Mouse (Mus musculus): Measurements from ENCODE around the gene Nell2. TPM values are rescaled to one million over a fixed set of nuclear protein-coding genes. Genes with fewer than 3 reads are reported as not detected.

The Nell2 gene
- polyA plus RNA-seq, 1 experiment from 2014 or later, result 35.8 TPM

GRCm38 (mm10) chr15:95460041-95460566 is 68.3 kb downstream of the Nell2 start:
- no peak overlapping the region for H3K4me3 ChIP-seq
- H3K9me3 ChIP-seq, result no peaks in the 10 kb centered on the region
- DNase-seq (ENCODE audit: extremely low spot score, low spot score), result no peak
- H3K27ac ChIP-seq, result no peak overlapping the region
- H3K36me3 ChIP-seq (replicated peaks), result no peaks in the 10 kb centered on the region
- no peaks in the 10 kb centered on the region for H3K27me3 ChIP-seq (ENCODE audit: poor library complexity, severe bottlenecking)
- 92% methylated on average over 4 of the region's 4 CpGs for WGBS
- H3K4me1 ChIP-seq, result 0 out of 2 replicates have a peak, but pooled peaks cover 3% of the 10 kb centered on the region

GRCm38 (mm10) chr15:95444586-95444985 is 83.8 kb downstream of the Nell2 start:
- Histone ChIP-seq H3K36me3 (replicated peaks) (no peaks in the 10 kb centered on the region; the same call in 1 of the 2 replicates), H3K4me1 (0 out of 2 replicates have a peak, but pooled peaks cover 3% of the 10 kb centered on the region), H3K9me3 (no peaks in the 10 kb centered on the region), H3K4me3 (no peak overlapping the region), H3K27me3 (ENCODE audit: poor library complexity, severe bottlenecking) (no peaks in the 10 kb centered on the region), H3K27ac (no peak overlapping the region)
- no peak for DNase-seq (ENCODE audit: extremely low spot score, low spot score)
- 88% methylated on average over 11 of the region's 11 CpGs for WGBS

- Histone ChIP-seq H3K4me3 (no peak overlapping the region), H3K27me3 (ENCODE audit: poor library complexity, severe bottlenecking) (no peaks in the 10 kb centered on the region), H3K4me1 (no peaks in the 10 kb centered on the region), H3K9me3 (no peaks in the 10 kb centered on the region), H3K36me3 (replicated peaks) (peaks cover 10% of the 10 kb centered on the region), H3K27ac (no peak overlapping the region)
- WGBS, result 94% methylated on average over 4 of the region's 4 CpGs
- no peak for DNase-seq (ENCODE audit: extremely low spot score, low spot score)
Observed at GRCm38 (mm10) chr15:95437740-95438139, 90.6 kb downstream of the Nell2 start.

- no peak for DNase-seq (ENCODE audit: extremely low spot score, low spot score)
- Histone ChIP-seq H3K4me1 (no peaks in the 10 kb centered on the region), H3K9me3 (no peaks in the 10 kb centered on the region), H3K36me3 (replicated peaks) (peaks cover 16% of the 10 kb centered on the region), H3K27ac (no peak overlapping the region), H3K27me3 (ENCODE audit: poor library complexity, severe bottlenecking) (no peaks in the 10 kb centered on the region), H3K4me3 (no peak overlapping the region)
- WGBS, result 87% methylated on average over 1 of the region's 1 CpGs
Observed at GRCm38 (mm10) chr15:95436261-95436660, 92.1 kb downstream of the Nell2 start.

GRCm38 (mm10) chr15:95431156-95431799 is 97.1 kb downstream of the Nell2 start:
- Histone ChIP-seq H3K4me1 (peaks cover 23% of the 10 kb centered on the region), H3K9me3 (no peaks in the 10 kb centered on the region), H3K27ac (no peak overlapping the region), H3K36me3 (replicated peaks) (peaks cover 16% of the 10 kb centered on the region), H3K27me3 (ENCODE audit: poor library complexity, severe bottlenecking) (no peaks in the 10 kb centered on the region), H3K4me3 (no peak overlapping the region)
- WGBS, result 83% methylated on average over 13 of the region's 13 CpGs
- no peak for DNase-seq (ENCODE audit: extremely low spot score, low spot score)

GRCm38 (mm10) chr15:95430000-95430399 is 98.4 kb downstream of the Nell2 start:
- H3K27me3 ChIP-seq (ENCODE audit: poor library complexity, severe bottlenecking), result 0 out of 2 replicates have a peak, but pooled peaks cover 6% of the 10 kb centered on the region
- 97% methylated on average over 8 of the region's 8 CpGs for WGBS
- H3K4me3 ChIP-seq, result no peak overlapping the region
- H3K27ac ChIP-seq, result no peak overlapping the region
- H3K4me1 ChIP-seq, result peaks cover 23% of the 10 kb centered on the region
- H3K9me3 ChIP-seq, result no peaks in the 10 kb centered on the region
- no peak for DNase-seq (ENCODE audit: extremely low spot score, low spot score)
- H3K36me3 ChIP-seq (replicated peaks), result peaks cover 16% of the 10 kb centered on the region

- peaks cover 7% of the 10 kb centered on the region; the same call in 1 of the 2 replicates for H3K36me3 ChIP-seq (replicated peaks)
- 0 out of 2 replicates have a peak, but pooled peaks cover 8% of the 10 kb centered on the region for H3K27me3 ChIP-seq (ENCODE audit: poor library complexity, severe bottlenecking)
- no peak overlapping the region for H3K4me3 ChIP-seq
- DNase-seq (ENCODE audit: extremely low spot score, low spot score), result no peak
- no peaks in the 10 kb centered on the region for H3K9me3 ChIP-seq
- 54% methylated on average over 7 of the region's 7 CpGs for whole genome bisulfite sequencing
- peaks cover 36% of the 10 kb centered on the region for H3K4me1 ChIP-seq
- peak overlapping the region; percentile 58; the same call in 1 of the 2 replicates for H3K27ac ChIP-seq
Observed at GRCm38 (mm10) chr15:95428003-95428663, 100.2 kb downstream of the Nell2 start.

GRCm38 (mm10) chr15:95425085-95425484 is 103.3 kb downstream of the Nell2 start:
- Histone ChIP-seq H3K27ac (no peak overlapping the region), H3K4me1 (peaks cover 53% of the 10 kb centered on the region), H3K36me3 (replicated peaks) (0 out of 2 replicates have a peak, but pooled peaks cover 3% of the 10 kb centered on the region), H3K4me3 (no peak overlapping the region), H3K9me3 (no peaks in the 10 kb centered on the region), H3K27me3 (ENCODE audit: poor library complexity, severe bottlenecking) (peaks cover 22% of the 10 kb centered on the region)
- WGBS, result 92% methylated on average over 7 of the region's 7 CpGs
- DNase-seq (ENCODE audit: extremely low spot score, low spot score), result no peak

GRCm38 (mm10) chr15:95422226-95422950 is 106.0 kb downstream of the Nell2 start:
- Histone ChIP-seq H3K4me1 (peaks cover 51% of the 10 kb centered on the region), H3K27ac (peak overlapping the region; percentile 74; the same call in 1 of the 2 replicates), H3K4me3 (no peak overlapping the region), H3K36me3 (replicated peaks) (peaks cover 9% of the 10 kb centered on the region; the same call in 1 of the 2 replicates), H3K9me3 (no peaks in the 10 kb centered on the region), H3K27me3 (ENCODE audit: poor library complexity, severe bottlenecking) (peaks cover 30% of the 10 kb centered on the region)
- WGBS, result 45% methylated on average over 15 of the region's 15 CpGs
- DNase-seq (ENCODE audit: extremely low spot score, low spot score), result peak; percentile 21

GRCm38 (mm10) chr15:95418641-95419040 is 109.7 kb downstream of the Nell2 start:
- 58% methylated on average over 4 of the region's 4 CpGs for WGBS
- peaks cover 43% of the 10 kb centered on the region for H3K27me3 ChIP-seq (ENCODE audit: poor library complexity, severe bottlenecking)

GRCm38 (mm10) chr15:95411949-95412741 is 116.2 kb downstream of the Nell2 start:
- H3K9me3 ChIP-seq, result no peaks in the 10 kb centered on the region
- peaks cover 2% of the 10 kb centered on the region; the same call in 1 of the 2 replicates for H3K36me3 ChIP-seq (replicated peaks)
- no peak for DNase-seq (ENCODE audit: extremely low spot score, low spot score)
- H3K4me3 ChIP-seq, result no peak overlapping the region
- peaks cover 18% of the 10 kb centered on the region for H3K27me3 ChIP-seq (ENCODE audit: poor library complexity, severe bottlenecking)
- no peak overlapping the region for H3K27ac ChIP-seq
- 78% methylated on average over 5 of the region's 5 CpGs for WGBS
- H3K4me1 ChIP-seq, result peaks cover 6% of the 10 kb centered on the region; the same call in 1 of the 2 replicates

More at GRCm38 (mm10) chr15:95418641-95419040, 109.7 kb downstream of the Nell2 start:
- peaks cover 14% of the 10 kb centered on the region; the same call in 1 of the 2 replicates for H3K36me3 ChIP-seq (replicated peaks)
- no peak overlapping the region for H3K27ac ChIP-seq
- H3K4me3 ChIP-seq, result no peak overlapping the region
- peaks cover 35% of the 10 kb centered on the region for H3K4me1 ChIP-seq
- H3K9me3 ChIP-seq, result no peaks in the 10 kb centered on the region
- no peak for DNase-seq (ENCODE audit: extremely low spot score, low spot score)
